Mouse (Mus musculus) liver (tissue): ENCODE results near the gene Ripor2.

ENCODE experiments used
- DNase-seq: peaks from one replicate; pipeline ENCODE4 v3.0.0-alpha.2; 2020; ENCODE audit warnings: mixed read lengths

Ripor2 gene

DNA sequence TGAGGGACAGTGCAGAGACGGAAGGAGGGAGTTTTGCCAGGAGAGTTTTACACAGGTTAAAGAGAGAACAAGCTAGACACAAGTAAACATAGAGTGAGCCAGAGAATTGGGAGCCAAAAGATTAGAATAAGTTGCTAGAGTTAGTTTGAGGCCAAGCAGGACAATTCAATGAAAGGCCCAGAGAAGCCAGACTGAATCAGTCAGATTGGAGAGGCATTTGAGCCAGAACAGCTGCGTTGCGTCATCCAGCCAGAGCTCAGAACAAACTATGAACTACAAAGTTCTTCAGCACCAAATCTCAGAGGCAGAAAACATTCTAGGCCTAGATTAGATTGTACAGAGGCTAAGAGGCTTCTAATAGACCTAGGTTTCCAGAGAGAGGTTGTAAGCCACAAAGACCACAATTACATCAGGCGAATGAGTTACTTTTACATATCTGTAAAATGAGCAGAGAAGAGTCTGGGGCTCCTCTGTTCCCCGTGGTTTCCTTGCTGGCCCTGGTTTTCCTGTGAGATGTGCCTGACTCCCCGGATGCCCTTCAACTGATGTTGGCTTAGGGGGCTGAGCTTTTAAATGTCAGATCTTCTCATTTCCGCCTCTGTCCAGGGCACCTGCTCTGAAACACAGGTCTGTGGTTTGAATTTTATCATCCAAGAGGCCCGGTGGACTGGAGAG is 196.9 kb downstream of the Ripor2 start:
- no peak for DNase-seq

DNA sequence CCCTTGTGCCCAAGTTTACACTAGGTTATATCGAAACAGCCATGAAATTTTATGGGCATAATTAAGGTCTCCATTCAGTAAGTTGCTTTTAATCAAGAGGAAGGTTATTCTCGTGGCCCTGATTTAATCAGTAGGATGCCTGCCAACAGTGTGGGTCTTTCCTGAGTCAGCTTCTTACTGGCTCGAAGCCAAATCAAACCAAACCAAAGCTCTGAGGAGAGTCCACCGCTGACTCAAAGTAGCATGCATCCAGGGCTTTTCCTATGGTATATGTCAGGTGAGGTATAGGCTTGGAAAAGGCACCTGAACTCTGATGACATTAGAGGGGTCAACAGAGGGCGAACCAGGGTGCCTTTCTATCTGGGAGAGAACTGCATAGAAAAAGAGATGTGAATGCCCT is 199.9 kb downstream of the Ripor2 start:
- DNase-seq, result no peak
